Mouse (Mus musculus): ENCODE results near the gene Gm12569. TPM values are rescaled to one million over a fixed set of nuclear protein-coding genes. Genes with fewer than 3 reads are reported as not detected.

Gene Gm12569
- polyA plus RNA-seq, 1 experiment from 2014 or later = not detected

- Histone ChIP-seq H3K9ac (peak within 1 kb of the TSS; percentile 99), H3K4me3 (replicated peaks; ENCODE audit: low read length) (peak within 1 kb of the TSS; percentile 97), H3K27me3 (ENCODE audit: control insufficient read depth, insufficient read depth, low read length) (no peaks in the 10 kb centered on the region), H3K4me1 (replicated peaks; ENCODE audit: control insufficient read depth, insufficient read depth, low read length) (peaks cover 23% of the 10 kb centered on the region), H3K4me2 (replicated peaks) (peak within 1 kb of the TSS; percentile 74), H3K36me3 (replicated peaks; ENCODE audit: control insufficient read depth, insufficient read depth) (no peaks in the 10 kb centered on the region), H3K27ac (peak within 1 kb of the TSS; percentile 98), H3K9me3 (ENCODE audit: control insufficient read depth, low read length) (no peaks in the 10 kb centered on the region)
- ATAC-seq (ENCODE audit: low FRiP score) (no peak), DNase-seq (ENCODE audit: low spot score) (no peak)
- 77% methylated on average over 3 of the region's 3 CpGs for WGBS
Observed at GRCm38 (mm10) chr11:51261680-51262219, 41.5 kb downstream of the Gm12569 start, which contains the start of gene Clk4. Gene Clk4 (plus strand): TSS chr11:51261730.

- ATAC-seq (ENCODE audit: low FRiP score) (peak; percentile 98), DNase-seq (ENCODE audit: low spot score) (peak; percentile 100)
- no peaks in the 10 kb centered on the region for H3K9me3 ChIP-seq (ENCODE audit: control insufficient read depth, low read length)
- H3K9ac ChIP-seq = peak within 1 kb of the TSS; percentile 99
- H3K27me3 ChIP-seq (ENCODE audit: control insufficient read depth, insufficient read depth, low read length) = no peaks in the 10 kb centered on the region
- peak within 1 kb of the TSS; percentile 80 for H3K4me2 ChIP-seq (replicated peaks)
- peaks cover 23% of the 10 kb centered on the region for H3K4me1 ChIP-seq (replicated peaks; ENCODE audit: control insufficient read depth, insufficient read depth, low read length)
- H3K4me3 ChIP-seq (replicated peaks; ENCODE audit: low read length) = peak within 1 kb of the TSS; percentile 97
- H3K27ac ChIP-seq = peak within 1 kb of the TSS; percentile 98
- 9% methylated on average over 57 of the region's 57 CpGs for WGBS
- peaks cover 7% of the 10 kb centered on the region for H3K36me3 ChIP-seq (replicated peaks; ENCODE audit: control insufficient read depth, insufficient read depth)
Observed at GRCm38 (mm10) chr11:51262342-51263285, 42.3 kb downstream of the Gm12569 start, which contains the start of gene BC049762. Gene BC049762 (minus strand): TSS chr11:51263046.

GRCm38 (mm10) chr11:51263286-51263831 is 43.1 kb downstream of the Gm12569 start:
- peak; percentile 49 for DNase-seq (ENCODE audit: low spot score)

GRCm38 (mm10) chr11:51264352-51264751 is 44.1 kb downstream of the Gm12569 start:
- Histone ChIP-seq H3K4me3 (replicated peaks; ENCODE audit: low read length) (peak overlapping the region; percentile 97), H3K27ac (no peak overlapping the region), H3K4me2 (replicated peaks) (peak overlapping the region; percentile 80), H3K27me3 (ENCODE audit: control insufficient read depth, insufficient read depth, low read length) (no peaks in the 10 kb centered on the region), H3K9ac (peak overlapping the region; percentile 99), H3K4me1 (replicated peaks; ENCODE audit: control insufficient read depth, insufficient read depth, low read length) (peaks cover 23% of the 10 kb centered on the region), H3K36me3 (replicated peaks; ENCODE audit: control insufficient read depth, insufficient read depth) (peaks cover 19% of the 10 kb centered on the region), H3K9me3 (ENCODE audit: control insufficient read depth, low read length) (no peaks in the 10 kb centered on the region)
- no peak for ATAC-seq (ENCODE audit: low FRiP score)
- DNase-seq (ENCODE audit: low spot score) = no peak
- 36% methylated on average over 6 of the region's 6 CpGs for WGBS

More at GRCm38 (mm10) chr11:51263286-51263831, 43.1 kb downstream of the Gm12569 start:
- Histone ChIP-seq H3K4me3 (replicated peaks; ENCODE audit: low read length) (peak overlapping the region; percentile 97), H3K4me1 (replicated peaks; ENCODE audit: control insufficient read depth, insufficient read depth, low read length) (peaks cover 23% of the 10 kb centered on the region), H3K36me3 (replicated peaks; ENCODE audit: control insufficient read depth, insufficient read depth) (peaks cover 12% of the 10 kb centered on the region), H3K9me3 (ENCODE audit: control insufficient read depth, low read length) (no peaks in the 10 kb centered on the region), H3K4me2 (replicated peaks) (peak overlapping the region; percentile 80), H3K27me3 (ENCODE audit: control insufficient read depth, insufficient read depth, low read length) (no peaks in the 10 kb centered on the region), H3K27ac (peak overlapping the region; percentile 98), H3K9ac (peak overlapping the region; percentile 99)
- WGBS = 0% methylated on average over 50 of the region's 50 CpGs
- ATAC-seq (ENCODE audit: low FRiP score) = peak; percentile 72

- no peak overlapping the region for H3K9ac ChIP-seq
- peak; percentile 52 for DNase-seq (ENCODE audit: low spot score)
Observed at GRCm38 (mm10) chr11:51265326-51265725, 45.1 kb downstream of the Gm12569 start.

GRCm38 (mm10) chr11:51274418-51274817 is 54.1 kb downstream of the Gm12569 start:
- Histone ChIP-seq H3K36me3 (replicated peaks; ENCODE audit: control insufficient read depth, insufficient read depth) (peaks cover 81% of the 10 kb centered on the region), H3K4me3 (replicated peaks; ENCODE audit: low read length) (no peak overlapping the region), H3K9ac (no peak overlapping the region), H3K27me3 (ENCODE audit: control insufficient read depth, insufficient read depth, low read length) (no peaks in the 10 kb centered on the region), H3K9me3 (ENCODE audit: control insufficient read depth, low read length) (no peaks in the 10 kb centered on the region), H3K27ac (no peak overlapping the region), H3K4me2 (replicated peaks) (no peak overlapping the region), H3K4me1 (replicated peaks; ENCODE audit: control insufficient read depth, insufficient read depth, low read length) (no peaks in the 10 kb centered on the region)
- 62% methylated on average over 1 of the region's 1 CpGs for WGBS
- no peak for DNase-seq (ENCODE audit: low spot score)
- no peak for ATAC-seq (ENCODE audit: low FRiP score)

More at GRCm38 (mm10) chr11:51265326-51265725, 45.1 kb downstream of the Gm12569 start:
- no peaks in the 10 kb centered on the region for H3K9me3 ChIP-seq (ENCODE audit: control insufficient read depth, low read length)
- WGBS = 53% methylated on average over 3 of the region's 3 CpGs
- H3K4me3 ChIP-seq (replicated peaks; ENCODE audit: low read length) = no peak overlapping the region
- H3K36me3 ChIP-seq (replicated peaks; ENCODE audit: control insufficient read depth, insufficient read depth) = peaks cover 27% of the 10 kb centered on the region
- ATAC-seq (ENCODE audit: low FRiP score) = no peak
- peak overlapping the region; percentile 80 for H3K4me2 ChIP-seq (replicated peaks)
- H3K27ac ChIP-seq = no peak overlapping the region
- no peaks in the 10 kb centered on the region for H3K27me3 ChIP-seq (ENCODE audit: control insufficient read depth, insufficient read depth, low read length)
- peaks cover 23% of the 10 kb centered on the region for H3K4me1 ChIP-seq (replicated peaks; ENCODE audit: control insufficient read depth, insufficient read depth, low read length)

Other genes with a start within 250 kb of the Gm12569 start
- gene Olfr1377, start 238.5 kb upstream of the Gm12569 start, polyA plus RNA-seq (2014; fragmentation: Nextera tagmentation; extraction: Ambion mirVana) = not detected in 2 replicates
- gene Olfr51, start 216.9 kb upstream of the Gm12569 start, polyA plus RNA-seq (2014; fragmentation: Nextera tagmentation; extraction: Ambion mirVana) = not detected in 2 replicates
- gene Olfr54, start 206.2 kb upstream of the Gm12569 start, polyA plus RNA-seq (2014; fragmentation: Nextera tagmentation; extraction: Ambion mirVana) = not detected in 2 replicates
- not detected in 2 replicates for gene Olfr1375, start 172.4 kb upstream of the Gm12569 start, polyA plus RNA-seq (2014; fragmentation: Nextera tagmentation; extraction: Ambion mirVana)
- gene Zfp354a, start 161.2 kb upstream of the Gm12569 start, polyA plus RNA-seq (2014; fragmentation: Nextera tagmentation; extraction: Ambion mirVana) = 12.4 and 16.7 TPM in 2 replicates
- 132 and 144 TPM in 2 replicates for gene Clk4, start 41.3 kb downstream of the Gm12569 start, polyA plus RNA-seq (2014; fragmentation: Nextera tagmentation; extraction: Ambion mirVana)
- 0.25 and 0.54 TPM in 2 replicates for gene BC049762, start 42.6 kb downstream of the Gm12569 start, polyA plus RNA-seq (2014; fragmentation: Nextera tagmentation; extraction: Ambion mirVana)
- 10.2 and 10.7 TPM in 2 replicates for gene Col23a1, start 69.4 kb downstream of the Gm12569 start, polyA plus RNA-seq (2014; fragmentation: Nextera tagmentation; extraction: Ambion mirVana)

Measured in hindbrain, embryonic 14.5 days (tissue).